Mouse (Mus musculus) brain, embryonic 14.5 days (tissue): Measurements from ENCODE around the gene Inpp5e.

ENCODE experiments used
- CTCF ChIP-seq: fragments of 200-500 bp; IDR thresholded peaks from 2 replicates; pipeline ENCODE4 v1.5.1; 2012; ENCODE audit warnings: inconsistent platforms, mild to moderate bottlenecking, moderate library complexity, borderline replicate concordance; ENCODE audit not compliant: insufficient read depth, insufficient read length; ENCODE audit errors: extremely low read depth
- POLR2A ChIP-seq: fragments of 200-500 bp; IDR thresholded peaks from 2 replicates; pipeline ENCODE4 v1.6.1; 2012; ENCODE audit warnings: mild to moderate bottlenecking, inconsistent platforms, borderline replicate concordance; ENCODE audit not compliant: poor library complexity, insufficient read depth, insufficient read length, severe bottlenecking; ENCODE audit errors: extremely low read depth

- TF ChIP-seq CTCF (no peak), POLR2A (no peak)
Observed at GRCm38 (mm10) chr2:26447451-26447850, 38.4 kb upstream of the Inpp5e start.
